Mouse (Mus musculus) intestine, embryonic 14.5 days (tissue): ENCODE measurements around the gene Mapkap1. TPM values are rescaled to one million over a fixed set of nuclear protein-coding genes. Genes with fewer than 3 reads are reported as not detected.
A peak's percentile ranks its signal among the peaks of the same experiment; 100 is the strongest.

Source experiments
- ATAC-seq: fragments of 200-750 bp; cut with Nextera tagmentation; replicated peaks from 2 replicates; pipeline ENCODE4 v1.8.0; 2017; ENCODE audit warnings: low read depth, moderate number of reproducible peaks, moderate TSS enrichment, moderate library complexity; ENCODE audit not compliant: low FRiP score, low TSS enrichment
- DNase-seq: peaks from one replicate; pipeline ENCODE4 v3.0.0-alpha.2; 2018; ENCODE audit warnings: low spot score
- H3K27ac ChIP-seq: fragments of 300-500 bp; sonication (generic); 2 replicates; pipeline ENCODE4 v1.5.1; 2014; ENCODE audit warnings: low read depth, mild to moderate bottlenecking, control low read depth
- H3K27me3 ChIP-seq: fragments of 300-500 bp; sonication (generic); replicated peaks from 2 replicates; pipeline ENCODE4 v1.6.1; 2014; ENCODE audit warnings: low read length, control low read depth; ENCODE audit not compliant: control insufficient read depth, insufficient read depth
- H3K36me3 ChIP-seq: fragments of 300-500 bp; sonication (generic); 2 replicates; pipeline ENCODE4 v1.6.1; 2014; ENCODE audit warnings: low read length, control low read depth; ENCODE audit not compliant: control insufficient read depth, insufficient read depth
- H3K4me1 ChIP-seq: fragments of 300-500 bp; sonication (generic); replicated peaks from 2 replicates; pipeline ENCODE4 v1.6.1; 2014; ENCODE audit warnings: low read length, control low read depth, mixed read lengths; ENCODE audit not compliant: control insufficient read depth, insufficient read depth
- H3K4me2 ChIP-seq: fragments of 300-500 bp; sonication (generic); 2 replicates; pipeline ENCODE4 v1.6.1; 2014; ENCODE audit warnings: low read length
- H3K4me3 ChIP-seq: fragments of 300-500 bp; sonication (generic); 2 replicates; pipeline ENCODE4 v1.5.1; 2014; ENCODE audit warnings: low read depth, low read length, control low read depth, mixed read lengths
- H3K9ac ChIP-seq: fragments of 300-500 bp; sonication (generic); 2 replicates; pipeline ENCODE4 v1.6.1; 2014; ENCODE audit warnings: mild to moderate bottlenecking, low read length
- H3K9me3 ChIP-seq: fragments of 300-500 bp; sonication (generic); 2 replicates; pipeline ENCODE4 v1.6.1; 2016; ENCODE audit warnings: low read length, control low read depth; ENCODE audit not compliant: control insufficient read depth
- WGBS: fragments of 180-500 bp; shearing (Covaris S2); extraction: QIAGEN DNeasy Blood & Tissue Kit; methylation state at CpG from one replicate; pipeline ENCODE4 v1.1.7; 2014; 5-methylcytosine and 5-hydroxymethylcytosine counted together
- polyA plus RNA-seq: library from polyadenylated mRNA; unstranded; fragments of >200 nt; fragmentation: Nextera tagmentation; extraction: Ambion mirVana; gene quantifications from 2 replicates; pipeline ENCODE4 v1.2.1, GENCODE M21; 2014

Mapkap1 gene
- polyA plus RNA-seq: 84.3 and 89.3 TPM in 2 replicates

DNA sequence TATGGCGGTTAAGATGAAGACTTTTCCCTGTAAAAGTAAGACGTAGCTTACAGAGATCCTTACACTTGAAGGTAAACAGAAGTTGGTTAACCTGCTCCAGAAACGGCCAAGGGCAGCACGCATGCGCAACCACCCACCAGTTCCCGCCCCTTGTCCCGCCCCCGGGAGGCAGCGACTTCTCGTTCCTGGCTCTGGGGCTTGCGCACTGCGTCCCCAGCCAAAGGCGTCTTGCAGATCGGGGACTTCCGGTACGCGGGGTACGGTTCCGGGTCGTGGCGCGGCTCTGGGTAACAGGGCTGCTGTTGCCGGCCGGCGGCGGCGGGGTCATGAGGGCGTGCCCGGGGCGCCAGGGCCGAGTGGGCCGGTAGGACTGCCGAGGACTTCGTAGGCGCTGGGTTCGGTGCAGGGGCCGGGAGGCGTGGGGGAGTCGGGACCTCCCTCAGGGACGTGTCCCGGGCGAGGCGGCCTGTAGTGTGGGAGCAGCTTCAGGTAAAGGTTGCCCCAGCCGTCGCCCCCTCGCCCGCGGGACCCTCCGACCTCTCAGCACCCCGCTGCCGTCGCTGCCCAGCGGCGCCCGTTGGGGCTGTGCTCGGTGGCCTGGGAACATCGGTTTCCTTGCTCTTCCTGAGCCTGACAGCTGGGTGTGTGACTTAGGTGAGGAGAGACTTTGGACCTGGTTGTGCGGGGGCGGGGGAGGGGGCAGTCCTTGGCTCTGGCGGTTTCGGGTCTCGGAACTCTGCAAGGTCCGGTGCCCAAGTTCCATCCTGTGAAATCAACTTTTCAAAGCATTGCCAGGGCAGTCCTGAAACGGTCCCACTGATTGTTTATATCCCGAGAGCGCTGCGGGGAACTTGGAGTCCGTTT lies at the start of gene Mapkap1:
Gene Mapkap1, plus strand, starts transcription at position 171 of the 864 bp plus-strand sequence.
- peak within 1 kb of the TSS; percentile 86 for H3K9ac ChIP-seq
- H3K4me1 ChIP-seq: peaks cover 8% of the 10 kb centered on the region
- no peaks in the 10 kb centered on the region for H3K36me3 ChIP-seq
- H3K9me3 ChIP-seq: no peaks in the 10 kb centered on the region
- no peaks in the 10 kb centered on the region for H3K27me3 ChIP-seq
- peak within 1 kb of the TSS; percentile 87 for H3K4me3 ChIP-seq
- peak; percentile 99 for DNase-seq
- WGBS: under 1% methylated on average over 65 of the region's 68 CpGs
- peak; percentile 98 for ATAC-seq
- no peak within 1 kb of the TSS for H3K27ac ChIP-seq
- peak within 1 kb of the TSS; percentile 72 for H3K4me2 ChIP-seq

DNA sequence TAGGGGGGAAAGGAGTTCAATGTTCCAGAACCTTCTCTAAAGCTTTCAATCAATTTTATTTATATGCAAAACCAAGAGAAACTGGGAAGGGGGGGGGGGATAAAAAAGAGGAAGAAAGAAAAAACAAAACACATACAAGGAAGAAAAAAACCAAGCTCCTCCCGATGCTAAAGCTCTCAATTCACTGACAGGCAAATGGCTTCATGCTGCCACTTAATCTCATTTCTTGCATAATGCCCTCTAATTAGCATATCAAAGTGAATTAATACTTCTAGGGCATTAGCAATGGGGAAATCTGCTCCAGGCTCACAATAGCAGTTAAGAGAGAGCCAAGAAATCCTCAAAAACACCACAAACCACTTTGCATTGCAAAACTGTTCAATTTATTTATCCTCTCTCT lies 42.9 kb upstream of the Mapkap1 start:
- WGBS: 11% methylated on average over 1 of the region's 1 CpGs
- ATAC-seq (no peak), DNase-seq (no peak)
- Histone ChIP-seq H3K4me1 (peaks cover 14% of the 10 kb centered on the region), H3K27me3 (no peaks in the 10 kb centered on the region), H3K9ac (no peak overlapping the region), H3K4me2 (no peak overlapping the region), H3K9me3 (no peaks in the 10 kb centered on the region), H3K4me3 (no peak overlapping the region), H3K36me3 (0 out of 2 replicates have a peak, but pooled peaks cover 2% of the 10 kb centered on the region), H3K27ac (no peak overlapping the region)

- H3K27ac ChIP-seq: no peak overlapping the region
- no peak overlapping the region for H3K9ac ChIP-seq
- no peak overlapping the region for H3K4me2 ChIP-seq
- peaks cover 9% of the 10 kb centered on the region; the same call in 1 of the 2 replicates for H3K4me1 ChIP-seq
- H3K27me3 ChIP-seq: no peaks in the 10 kb centered on the region
- no peak overlapping the region for H3K4me3 ChIP-seq
- ATAC-seq (no peak), DNase-seq (no peak)
- no peaks in the 10 kb centered on the region for H3K9me3 ChIP-seq
- 55% methylated on average over 2 of the region's 2 CpGs for WGBS
- H3K36me3 ChIP-seq: no peaks in the 10 kb centered on the region
These were observed 39.5 kb upstream of the Mapkap1 start for GRCm38 (mm10) chr2:34367024-34367423.

- 16% methylated on average over 6 of the region's 6 CpGs for WGBS
- ATAC-seq (no peak), DNase-seq (no peak)
- H3K27me3 ChIP-seq: 0 out of 2 replicates have a peak, but pooled peaks cover under 1% of the 10 kb centered on the region
- peak overlapping the region; percentile 1; the same call in 1 of the 2 replicates for H3K4me3 ChIP-seq
- no peaks in the 10 kb centered on the region for H3K9me3 ChIP-seq
- peak overlapping the region; percentile 43 for H3K4me2 ChIP-seq
- H3K4me1 ChIP-seq: peaks cover 13% of the 10 kb centered on the region
- H3K27ac ChIP-seq: no peak overlapping the region
- no peaks in the 10 kb centered on the region for H3K36me3 ChIP-seq
- peak overlapping the region; percentile 18; the same call in 1 of the 2 replicates for H3K9ac ChIP-seq
These were observed 38.2 kb upstream of the Mapkap1 start for GRCm38 (mm10) chr2:34368396-34368795.

GRCm38 (mm10) chr2:34370349-34370724 lies 36.2 kb upstream of the Mapkap1 start:
- H3K27me3 ChIP-seq: 0 out of 2 replicates have a peak, but pooled peaks cover 3% of the 10 kb centered on the region
- DNase-seq (peak; percentile 55), ATAC-seq (no peak)
- H3K4me3 ChIP-seq: peak overlapping the region; percentile 59
- H3K9me3 ChIP-seq: no peaks in the 10 kb centered on the region
- WGBS: 11% methylated on average over 7 of the region's 7 CpGs
- H3K9ac ChIP-seq: peak overlapping the region; percentile 88
- peak overlapping the region; percentile 88 for H3K4me2 ChIP-seq
- H3K27ac ChIP-seq: no peak overlapping the region; the same call in 1 of the 2 replicates
- peaks cover 14% of the 10 kb centered on the region for H3K4me1 ChIP-seq
- no peaks in the 10 kb centered on the region for H3K36me3 ChIP-seq

DNA sequence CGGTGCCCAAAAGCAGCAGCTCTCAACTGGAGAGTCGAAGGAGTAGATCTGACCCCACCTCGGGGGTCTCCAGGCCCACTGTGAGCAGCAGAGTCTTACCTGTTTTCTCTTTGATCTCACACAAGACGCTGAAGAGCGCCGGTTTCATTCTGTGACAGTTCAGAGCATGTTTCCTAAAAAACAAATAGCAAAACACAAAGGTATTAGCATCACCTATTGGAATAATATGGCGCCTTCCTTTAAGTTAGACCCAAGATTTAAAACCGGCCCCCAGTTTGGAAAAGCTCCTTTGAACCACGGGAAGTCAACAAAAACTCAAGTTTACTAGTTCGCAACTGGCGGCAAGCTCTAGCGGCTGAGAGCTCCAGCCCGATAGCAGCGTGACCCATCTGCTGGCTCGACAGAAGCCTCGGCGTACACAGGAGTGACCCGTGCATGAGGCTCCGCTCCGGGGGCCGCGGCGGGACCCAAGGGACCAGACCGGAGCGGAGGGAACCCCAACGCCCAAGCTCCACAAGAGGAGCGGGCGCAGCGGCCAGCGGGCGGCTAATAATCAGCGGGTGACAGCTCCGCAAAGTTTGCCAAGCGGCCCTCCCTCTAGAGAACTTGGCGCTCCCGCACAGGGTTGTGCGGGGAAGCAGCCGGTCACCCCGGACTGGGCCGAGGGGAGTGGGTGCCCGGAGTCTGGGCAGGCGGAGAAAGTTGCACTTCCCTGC lies 35.7 kb upstream of the Mapkap1 start:
- Histone ChIP-seq H3K4me1 (peaks cover 14% of the 10 kb centered on the region), H3K4me3 (peak overlapping the region; percentile 59), H3K27me3 (0 out of 2 replicates have a peak, but pooled peaks cover 3% of the 10 kb centered on the region), H3K9me3 (no peaks in the 10 kb centered on the region), H3K27ac (peak overlapping the region; percentile 97), H3K9ac (peak overlapping the region; percentile 88), H3K4me2 (peak overlapping the region; percentile 88), H3K36me3 (no peaks in the 10 kb centered on the region)
- under 1% methylated on average over 42 of the region's 42 CpGs for WGBS
- ATAC-seq (no peak), DNase-seq (peak; percentile 76)

GRCm38 (mm10) chr2:34371441-34372304 lies 34.9 kb upstream of the Mapkap1 start:
- peak overlapping the region; percentile 88 for H3K4me2 ChIP-seq
- H3K27me3 ChIP-seq: 0 out of 2 replicates have a peak, but pooled peaks cover 3% of the 10 kb centered on the region
- H3K4me1 ChIP-seq: peaks cover 14% of the 10 kb centered on the region
- peak overlapping the region; percentile 97 for H3K27ac ChIP-seq
- no peaks in the 10 kb centered on the region for H3K9me3 ChIP-seq
- under 1% methylated on average over 69 of the region's 118 CpGs for WGBS
- peak overlapping the region; percentile 88 for H3K9ac ChIP-seq
- ATAC-seq: peak; percentile 24; the same call in 1 of the 2 replicates
- H3K36me3 ChIP-seq: no peaks in the 10 kb centered on the region
- peak overlapping the region; percentile 59 for H3K4me3 ChIP-seq
- DNase-seq: peak; percentile 81
